Mouse (Mus musculus) cortical plate, adult 2 months (tissue): ENCODE data around the gene Fars2.
"Not testable (repeated sequence)": the region's sequence is repeated elsewhere in the genome, so short reads cannot be mapped to it uniquely, and the experiment has no call there.

Source experiments
- CTCF ChIP-seq: fragments of 200-500 bp; IDR thresholded peaks from 2 replicates; pipeline ENCODE4 v1.5.1; 2011; ENCODE audit warnings: mild to moderate bottlenecking, control low read depth, low read length; ENCODE audit not compliant: insufficient read depth; ENCODE audit errors: extremely low read depth
- POLR2A ChIP-seq: fragments of 200-500 bp; IDR thresholded peaks from 2 replicates; pipeline ENCODE4 v1.6.1; 2011; ENCODE audit warnings: mild to moderate bottlenecking, low read length, control low read depth; ENCODE audit not compliant: insufficient read depth; ENCODE audit errors: extremely low read depth

DNA sequence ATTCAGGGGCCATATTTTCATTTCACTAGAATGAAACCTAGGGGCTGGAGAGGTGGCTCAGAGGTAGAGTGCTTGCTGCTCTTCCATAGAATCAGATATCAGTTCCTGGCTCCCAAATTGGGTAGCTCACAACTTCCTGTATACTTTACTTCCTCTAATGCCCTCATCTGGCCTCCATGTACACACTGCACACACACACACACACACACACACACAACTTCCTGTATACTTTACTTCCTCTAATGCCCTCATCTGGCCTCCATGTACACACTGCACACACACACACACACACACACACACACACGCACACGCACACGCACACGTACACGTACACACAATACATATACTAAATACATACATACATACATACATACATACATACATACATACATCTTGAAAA is 248.5 kb downstream of the Fars2 start:
- TF ChIP-seq CTCF, POLR2A: not testable (repeated sequence)
